Mouse (Mus musculus) forebrain, embryonic 16.5 days (tissue): ENCODE measurements around the gene Pla2g6. TPM values are rescaled to one million over a fixed set of nuclear protein-coding genes. Genes with fewer than 3 reads are reported as not detected.

ENCODE experiments used
- ATAC-seq: fragments of 200-750 bp; cut with Nextera tagmentation; 2 replicates; pipeline ENCODE4 v1.8.0; 2017; ENCODE audit warnings: mild to moderate bottlenecking, moderate library complexity
- H3K27ac ChIP-seq: fragments of 300-500 bp; sonication (generic); 2 replicates; pipeline ENCODE4 v1.5.1; 2014; ENCODE audit warnings: low read length, control low read depth
- H3K27me3 ChIP-seq: fragments of 300-500 bp; sonication (generic); replicated peaks from 2 replicates; pipeline ENCODE4 v1.6.1; 2014; ENCODE audit warnings: low read length; ENCODE audit not compliant: control insufficient read depth, insufficient read depth
- H3K36me3 ChIP-seq: fragments of 300-500 bp; sonication (generic); 2 replicates; pipeline ENCODE4 v1.6.1; 2014; ENCODE audit not compliant: control insufficient read depth, insufficient read depth
- H3K4me1 ChIP-seq: fragments of 300-500 bp; sonication (generic); replicated peaks from 2 replicates; pipeline ENCODE4 v1.6.1; 2014; ENCODE audit warnings: low read length; ENCODE audit not compliant: control insufficient read depth, insufficient read depth
- H3K4me2 ChIP-seq: fragments of 300-500 bp; sonication (generic); 2 replicates; pipeline ENCODE4 v1.6.1; 2014; ENCODE audit warnings: mild to moderate bottlenecking, low read length, control low read depth
- H3K4me3 ChIP-seq: fragments of 300-500 bp; sonication (generic); replicated peaks from 2 replicates; pipeline ENCODE4 v1.5.1; 2014; ENCODE audit warnings: mild to moderate bottlenecking, low read length, control low read depth
- H3K9ac ChIP-seq: fragments of 300-500 bp; sonication (generic); replicated peaks from 2 replicates; pipeline ENCODE4 v1.6.1; 2014; ENCODE audit warnings: low read depth, low read length, control low read depth
- H3K9me3 ChIP-seq: fragments of 300-500 bp; sonication (generic); 2 replicates; pipeline ENCODE4 v1.6.1; 2016; ENCODE audit warnings: low read length; ENCODE audit not compliant: control insufficient read depth
- WGBS: fragments of 180-500 bp; shearing (Covaris S2); extraction: QIAGEN DNeasy Blood & Tissue Kit; methylation state at CpG from one replicate; pipeline ENCODE4 v1.1.7; 2014; 5-methylcytosine and 5-hydroxymethylcytosine counted together
- polyA plus RNA-seq: library from polyadenylated mRNA; unstranded; fragments of >200 nt; fragmentation: Nextera tagmentation; extraction: Ambion mirVana; gene quantifications from 2 replicates; pipeline ENCODE4 v1.2.1, GENCODE M21; 2015

The Pla2g6 gene
- polyA plus RNA-seq, 1 experiment from 2014 or later = 31.0 TPM

- H3K27me3 ChIP-seq = no peaks in the 10 kb centered on the region
- peak; percentile 27; the same call in 1 of the 2 replicates for ATAC-seq
- H3K9ac ChIP-seq = peak overlapping the region; percentile 47
- H3K4me2 ChIP-seq = peak overlapping the region; percentile 97
- peaks cover 11% of the 10 kb centered on the region for H3K4me1 ChIP-seq
- no peak overlapping the region for H3K27ac ChIP-seq
- no peaks in the 10 kb centered on the region for H3K36me3 ChIP-seq
- H3K4me3 ChIP-seq = peak overlapping the region; percentile 51
- no peaks in the 10 kb centered on the region for H3K9me3 ChIP-seq
- WGBS = 14% methylated on average over 17 of the region's 17 CpGs
These were observed 57.0 kb downstream of the Pla2g6 start for GRCm38 (mm10) chr15:79271124-79271746.

- under 1% methylated on average over 33 of the region's 33 CpGs for WGBS
- peak; percentile 81 for ATAC-seq
- Histone ChIP-seq H3K4me3 (peak overlapping the region; percentile 51), H3K27ac (no peak overlapping the region), H3K4me1 (peaks cover 11% of the 10 kb centered on the region), H3K9ac (peak overlapping the region; percentile 60), H3K27me3 (no peaks in the 10 kb centered on the region), H3K4me2 (peak overlapping the region; percentile 97), H3K36me3 (no peaks in the 10 kb centered on the region), H3K9me3 (no peaks in the 10 kb centered on the region)
These were observed 57.7 kb downstream of the Pla2g6 start for GRCm38 (mm10) chr15:79270317-79271123.

GRCm38 (mm10) chr15:79268521-79268920, 59.7 kb downstream of the Pla2g6 start:
- H3K9ac ChIP-seq = no peak overlapping the region
- no peaks in the 10 kb centered on the region; the same call in 1 of the 2 replicates for H3K27me3 ChIP-seq
- no peak overlapping the region for H3K27ac ChIP-seq
- ATAC-seq = no peak
- H3K4me2 ChIP-seq = no peak overlapping the region
- H3K4me3 ChIP-seq = no peak overlapping the region
- no peaks in the 10 kb centered on the region for H3K36me3 ChIP-seq
- peaks cover 11% of the 10 kb centered on the region for H3K4me1 ChIP-seq
- H3K9me3 ChIP-seq = no peaks in the 10 kb centered on the region
- WGBS = 29% methylated on average over 1 of the region's 1 CpGs

DNA sequence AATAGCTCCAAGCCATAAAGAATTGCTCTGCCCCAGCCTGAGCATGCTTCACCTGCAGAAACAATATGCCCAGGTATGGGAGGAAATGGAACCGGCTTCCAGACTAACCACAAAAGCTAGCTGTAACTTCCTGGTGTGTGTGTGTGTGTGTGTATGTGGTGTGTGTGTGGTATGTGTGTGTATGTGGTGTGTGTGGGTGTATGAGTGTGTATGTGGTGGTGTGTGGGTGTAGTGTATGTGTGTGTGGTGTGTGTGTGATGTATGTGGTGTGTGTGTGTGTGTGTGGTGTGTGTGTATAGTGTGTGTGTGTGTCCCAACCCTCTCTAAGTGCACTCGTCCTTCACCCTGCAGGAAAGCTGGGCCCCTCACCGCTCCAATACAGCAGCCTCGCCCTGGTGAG, 62.8 kb downstream of the Pla2g6 start:
- 78% methylated on average over 4 of the region's 4 CpGs for WGBS
- no peak for ATAC-seq

DNA sequence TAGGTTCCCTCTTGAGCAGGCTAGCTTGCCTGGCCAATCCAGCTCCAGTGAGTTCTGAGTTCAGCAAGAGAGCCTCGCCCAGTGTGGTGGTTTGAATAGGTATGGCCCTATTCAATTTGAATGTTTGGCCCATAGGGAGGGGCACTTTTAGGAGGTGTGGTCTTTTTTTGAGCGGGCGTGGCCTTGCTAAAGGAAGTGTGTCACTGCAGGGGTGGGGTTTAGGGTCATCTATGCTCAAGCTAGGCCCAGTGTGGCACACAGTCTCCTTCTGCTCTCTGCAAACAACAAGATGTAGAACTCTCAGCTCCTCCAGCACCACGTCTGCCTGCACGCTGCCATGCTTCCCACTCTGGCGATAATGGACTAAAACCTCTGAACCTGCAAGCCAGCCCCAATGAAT, 64.5 kb downstream of the Pla2g6 start:
- Histone ChIP-seq H3K4me1 (peaks cover 17% of the 10 kb centered on the region), H3K4me3 (no peak overlapping the region), H3K9ac (no peak overlapping the region), H3K27me3 (peaks cover 20% of the 10 kb centered on the region), H3K9me3 (no peaks in the 10 kb centered on the region), H3K4me2 (no peak overlapping the region), H3K36me3 (no peaks in the 10 kb centered on the region), H3K27ac (no peak overlapping the region)
- no peak for ATAC-seq
- 88% methylated on average over 6 of the region's 6 CpGs for WGBS

More for the DNA sequence above, 62.8 kb downstream of the Pla2g6 start:
- Histone ChIP-seq H3K4me2 (no peak overlapping the region), H3K4me3 (no peak overlapping the region), H3K9ac (no peak overlapping the region), H3K4me1 (peaks cover 20% of the 10 kb centered on the region), H3K9me3 (no peaks in the 10 kb centered on the region), H3K27me3 (peaks cover 18% of the 10 kb centered on the region), H3K36me3 (no peaks in the 10 kb centered on the region), H3K27ac (no peak overlapping the region)

DNA sequence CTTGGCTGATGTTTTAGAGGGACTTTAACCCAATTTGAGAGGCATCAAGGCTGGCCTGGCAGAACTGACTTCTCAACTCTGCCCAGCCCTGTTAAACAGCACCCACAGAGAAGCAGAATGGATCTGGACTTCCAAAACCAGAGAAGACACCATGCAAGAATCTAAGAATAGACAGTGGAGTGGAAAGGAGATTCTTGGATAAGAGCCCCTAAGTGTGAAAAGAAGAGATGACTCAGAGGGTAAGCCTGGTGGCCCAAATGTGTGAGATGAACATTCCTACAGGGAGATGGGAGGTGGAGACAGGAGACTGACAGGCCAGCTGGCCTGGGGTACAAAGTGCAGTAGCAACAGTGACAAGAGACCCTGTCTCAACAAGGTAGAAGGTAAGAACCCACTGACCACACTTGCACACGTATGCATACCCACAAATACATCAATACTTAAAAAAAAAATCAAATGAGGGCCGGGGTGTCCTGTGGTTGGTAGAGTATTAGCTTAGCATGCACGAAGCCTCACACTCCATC, 65.3 kb downstream of the Pla2g6 start:
- ATAC-seq = no peak
- Histone ChIP-seq H3K4me3 (no peak overlapping the region), H3K27me3 (peaks cover 20% of the 10 kb centered on the region), H3K4me1 (peaks cover 17% of the 10 kb centered on the region), H3K4me2 (no peak overlapping the region), H3K9me3 (no peaks in the 10 kb centered on the region), H3K9ac (no peak overlapping the region), H3K36me3 (no peaks in the 10 kb centered on the region), H3K27ac (no peak overlapping the region)
- WGBS = 92% methylated on average over 3 of the region's 3 CpGs

GRCm38 (mm10) chr15:79262375-79262774, 65.8 kb downstream of the Pla2g6 start:
- H3K4me1 ChIP-seq = peaks cover 17% of the 10 kb centered on the region
- H3K4me3 ChIP-seq = peak overlapping the region; percentile 57; the same call in 1 of the 2 replicates
- no peaks in the 10 kb centered on the region for H3K9me3 ChIP-seq
- peak overlapping the region; percentile 97 for H3K4me2 ChIP-seq
- H3K27ac ChIP-seq = no peak overlapping the region
- no peak for ATAC-seq
- 20% methylated on average over 13 of the region's 13 CpGs for WGBS
- peaks cover 20% of the 10 kb centered on the region for H3K27me3 ChIP-seq
- no peak overlapping the region for H3K9ac ChIP-seq
- H3K36me3 ChIP-seq = no peaks in the 10 kb centered on the region

- H3K27me3 ChIP-seq = peaks cover 20% of the 10 kb centered on the region
- H3K9ac ChIP-seq = peak overlapping the region; percentile 71
- H3K4me1 ChIP-seq = peaks cover 17% of the 10 kb centered on the region
- ATAC-seq = peak; percentile 43
- H3K4me3 ChIP-seq = peak overlapping the region; percentile 57
- 0% methylated on average over 15 of the region's 28 CpGs for WGBS
- H3K9me3 ChIP-seq = no peaks in the 10 kb centered on the region
- H3K36me3 ChIP-seq = no peaks in the 10 kb centered on the region
- H3K27ac ChIP-seq = no peak overlapping the region
- peak overlapping the region; percentile 97 for H3K4me2 ChIP-seq
These were observed 66.4 kb downstream of the Pla2g6 start for GRCm38 (mm10) chr15:79261757-79262156.

GRCm38 (mm10) chr15:79261095-79261725, 67.0 kb downstream of the Pla2g6 start:
- ATAC-seq = peak; percentile 82
- WGBS = 1% methylated on average over 55 of the region's 62 CpGs
- Histone ChIP-seq H3K9me3 (no peaks in the 10 kb centered on the region), H3K4me3 (peak overlapping the region; percentile 57), H3K9ac (peak overlapping the region; percentile 71), H3K27ac (no peak overlapping the region), H3K36me3 (no peaks in the 10 kb centered on the region), H3K27me3 (peaks cover 20% of the 10 kb centered on the region), H3K4me2 (peak overlapping the region; percentile 97), H3K4me1 (peaks cover 17% of the 10 kb centered on the region)
